Mouse (Mus musculus) ES-Bruce4 (cell line): ENCODE measurements around the gene Lamc1.

Experiments used
- CTCF ChIP-seq: IDR thresholded peaks from one replicate; pipeline ENCODE4 v1.8.1; 2011; ENCODE audit warnings: low read depth, low read length
- POLR2A ChIP-seq: IDR thresholded peaks from one replicate; pipeline ENCODE4 v1.8.1; 2011; ENCODE audit warnings: low read length; ENCODE audit not compliant: insufficient read depth

DNA sequence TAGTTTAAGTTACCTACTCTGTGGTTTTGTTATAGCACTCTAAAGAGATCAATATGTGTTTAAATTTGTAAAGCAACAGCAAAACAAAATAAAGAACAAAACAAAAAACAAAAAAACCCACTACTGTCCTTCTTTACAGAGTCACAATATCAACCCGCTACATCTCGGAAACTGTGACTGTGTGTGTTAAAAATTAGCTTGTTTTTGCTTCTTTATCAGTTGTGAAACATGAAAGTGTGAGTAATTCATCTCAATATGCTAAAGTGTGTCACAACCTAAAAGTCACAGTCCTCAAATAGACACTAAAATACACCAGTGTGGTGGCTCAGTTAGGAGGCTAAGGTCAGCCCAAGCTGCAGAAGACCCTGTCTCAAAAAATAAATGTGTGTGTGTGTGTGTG, 14.5 kb upstream of the Lamc1 start:
- TF ChIP-seq CTCF: no peak
- no peak for TF ChIP-seq POLR2A
